In genomic region chr8:89040751-89041420, GRCm38 (mm10) we compare ENCODE assay signal across 9 mouse cellular contexts. TPM values are rescaled to one million over a fixed set of nuclear protein-coding genes. Genes with fewer than 3 reads are reported as not detected.
DNase-seq lines count a peak whose midpoint lies in the region; ATAC-seq and TF ChIP-seq lines count a peak whose summit lies in the region.
"Had no signal": no experiment of that assay in that cellular context is flagged by ENCODE, and none has a peak within 500 bp of the region (broad histone marks: within the 10 kb centered on the region; RNA-seq: fewer than 3 reads in every experiment).

No protein-coding gene starts in this region.

- under 1% methylated on average over 40 of the region's 40 CpGs for WGBS in hindbrain, embryonic 12.5 days
- 4% methylated on average over 39 of the region's 40 CpGs for WGBS in limb, embryonic 14.5 days
- 12% methylated on average over 40 of the region's 40 CpGs for WGBS in small intestine, adult 2 months

- H3K27me3 ChIP-seq in E14TG2a.4 (ENCODE audit: insufficient read depth, low read length): no peaks in the 10 kb centered on the region
- H3K27me3 ChIP-seq in hindbrain, embryonic 12.5 days: peaks cover 35% of the 10 kb centered on the region
- peaks cover 21% of the 10 kb centered on the region for H3K27me3 ChIP-seq in limb, embryonic 14.5 days (ENCODE audit: control insufficient read depth, insufficient read depth, low read length)
- H3K27me3 ChIP-seq in small intestine, adult 2 months (ENCODE audit: control insufficient read depth, insufficient read depth, low read length): peaks cover 63% of the 10 kb centered on the region

- TF ChIP-seq CTCF in E14TG2a.4 (conservative IDR thresholded peaks at IDR 0.05; ENCODE audit: low read length): no peak
- no peak for TF ChIP-seq CTCF in small intestine, adult 2 months (IDR thresholded peaks at IDR 0.05; ENCODE audit: extremely low read depth, insufficient read length, insufficient replicate concordance, low read depth, low read length)

- H3K4me3 ChIP-seq in E14TG2a.4 (replicated peaks; ENCODE audit: low read length): peak overlapping the region; percentile 92
- peak overlapping the region; percentile 65 for H3K4me3 ChIP-seq in hindbrain, embryonic 12.5 days
- peak overlapping the region; percentile 68 for H3K4me3 ChIP-seq in limb, embryonic 14.5 days (replicated peaks; ENCODE audit: low read length)
- H3K4me3 ChIP-seq in small intestine, adult 2 months (ENCODE audit: low read depth, low read length): peak overlapping the region; percentile 63
- H3K4me3 ChIP-seq: myocyte had no signal

- H3K4me1 ChIP-seq in E14TG2a.4 (replicated peaks; ENCODE audit: low read depth, low read length): peaks cover 68% of the 10 kb centered on the region
- peaks cover 52% of the 10 kb centered on the region for H3K4me1 ChIP-seq in hindbrain, embryonic 12.5 days
- H3K4me1 ChIP-seq in limb, embryonic 14.5 days (ENCODE audit: control insufficient read depth, insufficient read depth, low read length): peaks cover 2% of the 10 kb centered on the region; the same call in 1 of the 2 replicates
- H3K4me1 ChIP-seq in small intestine, adult 2 months (ENCODE audit: control insufficient read depth, insufficient read depth, insufficient read length, low read length): no peaks in the 10 kb centered on the region; the same call in 1 of the 2 replicates

- peak overlapping the region; percentile 96 for H3K27ac ChIP-seq in hindbrain, embryonic 12.5 days
- H3K27ac ChIP-seq in limb, embryonic 14.5 days (replicated peaks; ENCODE audit: low read depth, low read length): peak overlapping the region; percentile 98
- no peak overlapping the region for H3K27ac ChIP-seq in small intestine, adult 2 months (ENCODE audit: insufficient read depth, low read depth, low read length)

- H3K9me3 ChIP-seq in E14TG2a.4 (ENCODE audit: low read length): no peaks in the 10 kb centered on the region
- no peaks in the 10 kb centered on the region for H3K9me3 ChIP-seq in hindbrain, embryonic 12.5 days (replicated peaks)
- H3K9me3 ChIP-seq in limb, embryonic 14.5 days (ENCODE audit: control insufficient read depth, low read length): no peaks in the 10 kb centered on the region

- TF ChIP-seq POLR2A in limb, embryonic 14.5 days (IDR thresholded peaks at IDR 0.05; ENCODE audit: borderline replicate concordance, extremely low read depth, insufficient read depth, insufficient read length): 0 out of 2 replicates have a peak, but pooled peaks have one; percentile 14
- TF ChIP-seq POLR2A in small intestine, adult 2 months (IDR thresholded peaks at IDR 0.05; ENCODE audit: low read depth, low read length): no peak

- no peak for ATAC-seq in hindbrain, embryonic 12.5 days (ENCODE audit: low FRiP score)
- no peak for ATAC-seq in limb, embryonic 14.5 days (ENCODE audit: low FRiP score, low read depth)
- no peak for ATAC-seq in megakaryocyte progenitor cell, adult 5-6 weeks (replicated peaks; ENCODE audit: poor library complexity)

- DNase-seq in R1 (ENCODE audit: low read depth, low spot score): peak; percentile 59
- DNase-seq in limb, embryonic 14.5 days (ENCODE audit: low spot score): no peak
- no peak for DNase-seq in layer of hippocampus, adult 18-20 months (ENCODE audit: low spot score in 2 of 2)
- no peak for DNase-seq in left cerebral cortex, adult 9 months (ENCODE audit: low spot score in 2 of 2)

- peaks cover 37% of the 10 kb centered on the region for H3K36me3 ChIP-seq in E14TG2a.4 (ENCODE audit: insufficient read depth, low read length)
- no peaks in the 10 kb centered on the region for H3K36me3 ChIP-seq in hindbrain, embryonic 12.5 days
- H3K36me3 ChIP-seq in limb, embryonic 14.5 days (ENCODE audit: control insufficient read depth, insufficient read depth, low read length): no peaks in the 10 kb centered on the region
- H3K36me3 ChIP-seq in small intestine, adult 2 months (ENCODE audit: control insufficient read depth, insufficient read depth, low read length): no peaks in the 10 kb centered on the region

- peak overlapping the region; percentile 90 for H3K9ac ChIP-seq in hindbrain, embryonic 12.5 days
- H3K9ac ChIP-seq in limb, embryonic 14.5 days (ENCODE audit: low read depth, low read length, severe bottlenecking): peak overlapping the region; percentile 97

- H3K4me2 ChIP-seq in hindbrain, embryonic 12.5 days (replicated peaks): peak overlapping the region; percentile 80
- H3K4me2 ChIP-seq in limb, embryonic 14.5 days (replicated peaks; ENCODE audit: low read depth, low read length, severe bottlenecking): peak overlapping the region; percentile 79

RNA-seq across cellular contexts. Expression of gene Sall1, which starts 3.1 kb away (rescaled TPM):
- 13.1 and 15.6 TPM in 2 replicates for polyA plus RNA-seq in hindbrain, embryonic 12.5 days (2016; fragmentation: Nextera tagmentation; extraction: Ambion mirVana)
- polyA plus RNA-seq in limb, embryonic 14.5 days (2012; rRNA removed): 13.6 and 17.9 TPM in 2 replicates
- 8.4 and 11.2 TPM in 2 replicates for polyA plus RNA-seq in limb, embryonic 14.5 days (2014; fragmentation: Nextera tagmentation; extraction: Ambion mirVana)
- 0.56 and 1.2 TPM in 2 replicates for polyA plus RNA-seq in small intestine, adult 2 months (2012; rRNA removed)
- not detected in 2 replicates for total RNA-seq in megakaryocyte progenitor cell, adult 5-6 weeks (2015)
- not detected in 2 replicates for total RNA-seq in megakaryocyte progenitor cell, adult 5-6 weeks (2017)
- 10 to 100 TPM; 13.5 to 14.3 TPM for total RNA-seq in layer of hippocampus, adult 18-20 months (2021)
- polyA plus RNA-seq: myocyte had no signal
